Mouse (Mus musculus): ENCODE data around the gene Rce1. TPM values are rescaled to one million over a fixed set of nuclear protein-coding genes. Genes with fewer than 3 reads are reported as not detected.

Rce1 gene
- polyA plus RNA-seq (2011; ENCODE audit: insufficient read depth, insufficient read length, low read depth, missing spikeins): 32.7 and 34.4 TPM in 2 replicates

DNA sequence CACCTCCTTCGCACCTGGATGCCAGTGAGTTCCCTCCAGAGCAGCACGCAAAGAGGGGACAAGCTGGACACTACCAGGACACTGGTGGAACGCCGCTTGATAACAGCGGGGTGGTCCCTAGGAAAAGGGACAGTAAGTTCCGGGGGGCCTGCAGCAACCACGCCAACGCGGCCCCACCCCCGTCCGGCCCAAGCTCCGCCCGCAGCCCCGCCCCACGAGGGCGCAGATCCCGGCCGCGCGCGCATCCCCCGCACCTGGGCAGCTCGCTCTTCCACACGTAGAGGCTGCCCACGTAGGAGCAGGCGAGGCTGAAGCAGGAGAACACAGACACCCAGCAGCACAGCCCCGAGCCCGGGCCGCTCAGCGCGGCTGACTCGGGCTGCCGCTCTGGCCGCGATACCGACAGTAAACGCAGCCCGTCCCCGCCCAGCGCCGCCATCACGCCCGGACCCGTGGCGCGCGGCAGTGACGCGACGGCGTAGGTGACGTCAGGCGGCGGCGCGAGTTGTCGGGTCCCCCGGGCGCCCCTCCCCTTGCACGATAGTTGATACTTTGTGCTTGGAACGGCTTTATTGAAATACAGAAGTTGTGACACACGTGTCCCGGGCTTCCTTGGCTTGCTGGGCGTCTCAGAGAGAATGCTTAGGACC is at the start of gene Rce1:
Gene Rce1, minus strand, starts transcription at position 463 of the 650 bp plus-strand sequence.
- Histone ChIP-seq H3K27ac (ENCODE audit: insufficient read depth, low read length) (peak within 1 kb of the TSS; percentile 40; the same call in 1 of the 2 replicates), H3K9ac (ENCODE audit: low read depth, poor library complexity, severe bottlenecking) (peak within 1 kb of the TSS; percentile 82), H3K36me3 (ENCODE audit: control insufficient read depth, insufficient read depth, low read length, poor library complexity, severe bottlenecking) (peaks cover 8% of the 10 kb centered on the region), H3K4me1 (ENCODE audit: control insufficient read depth, insufficient read depth, low read length) (no peaks in the 10 kb centered on the region), H3K4me3 (ENCODE audit: low read depth, low read length) (peak within 1 kb of the TSS; percentile 95), H3K27me3 (ENCODE audit: control insufficient read depth, insufficient read depth, low read length, poor library complexity, severe bottlenecking) (no peaks in the 10 kb centered on the region), H3K9me3 (replicated peaks; ENCODE audit: control insufficient read depth, insufficient read depth, low read length, poor library complexity, severe bottlenecking) (no peaks in the 10 kb centered on the region)
- TF ChIP-seq POLR2A (IDR thresholded peaks at IDR 0.05; ENCODE audit: insufficient read depth, low read length): no peak

DNA sequence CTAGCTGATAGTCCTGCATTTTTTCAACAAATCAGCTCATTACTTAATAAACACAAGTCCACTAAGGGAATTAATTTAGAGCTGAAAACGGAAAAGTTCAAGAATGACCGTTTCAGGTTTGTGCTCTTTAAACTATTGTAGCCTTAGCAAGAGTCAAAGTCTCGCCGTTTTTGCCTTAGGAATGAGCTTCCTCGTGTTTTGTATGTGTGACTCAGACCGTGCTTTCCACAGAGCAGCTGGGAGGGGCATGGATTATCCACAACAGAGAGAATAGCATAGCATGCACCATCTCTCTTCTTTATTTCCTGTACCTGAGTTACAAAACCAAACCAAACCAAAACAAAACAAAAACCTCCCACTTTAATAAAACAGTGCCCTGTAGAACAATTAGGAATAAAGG is 47.0 kb upstream of the Rce1 start:
- Histone ChIP-seq H3K9me3 (replicated peaks; ENCODE audit: control insufficient read depth, insufficient read depth, low read length, poor library complexity, severe bottlenecking) (no peaks in the 10 kb centered on the region), H3K27ac (ENCODE audit: insufficient read depth, low read length) (no peak overlapping the region), H3K27me3 (ENCODE audit: control insufficient read depth, insufficient read depth, low read length, poor library complexity, severe bottlenecking) (no peaks in the 10 kb centered on the region; the same call in 1 of the 2 replicates), H3K36me3 (ENCODE audit: control insufficient read depth, insufficient read depth, low read length, poor library complexity, severe bottlenecking) (no peaks in the 10 kb centered on the region), H3K4me3 (ENCODE audit: low read depth, low read length) (no peak overlapping the region), H3K4me1 (ENCODE audit: control insufficient read depth, insufficient read depth, low read length) (no peaks in the 10 kb centered on the region), H3K9ac (ENCODE audit: low read depth, poor library complexity, severe bottlenecking) (no peak overlapping the region)
- TF ChIP-seq CTCF (IDR thresholded peaks at IDR 0.05; ENCODE audit: low read depth, low read length) (no peak), EP300 (IDR thresholded peaks at IDR 0.05; ENCODE audit: insufficient read depth, low read depth, low read length) (no peak), POLR2A (IDR thresholded peaks at IDR 0.05; ENCODE audit: insufficient read depth, low read length) (no peak)

- H3K9me3 ChIP-seq (replicated peaks; ENCODE audit: control insufficient read depth, insufficient read depth, low read length, poor library complexity, severe bottlenecking): 0 out of 2 replicates have a peak, but pooled peaks cover 2% of the 10 kb centered on the region
- H3K36me3 ChIP-seq (ENCODE audit: control insufficient read depth, insufficient read depth, low read length, poor library complexity, severe bottlenecking): no peaks in the 10 kb centered on the region
- H3K4me1 ChIP-seq (ENCODE audit: control insufficient read depth, insufficient read depth, low read length): no peaks in the 10 kb centered on the region
- no peak overlapping the region for H3K27ac ChIP-seq (ENCODE audit: insufficient read depth, low read length)
- no peaks in the 10 kb centered on the region for H3K27me3 ChIP-seq (ENCODE audit: control insufficient read depth, insufficient read depth, low read length, poor library complexity, severe bottlenecking)
- TF ChIP-seq CTCF (IDR thresholded peaks at IDR 0.05; ENCODE audit: low read depth, low read length): no peak
- TF ChIP-seq POLR2A (IDR thresholded peaks at IDR 0.05; ENCODE audit: insufficient read depth, low read length): no peak
- no peak for TF ChIP-seq EP300 (IDR thresholded peaks at IDR 0.05; ENCODE audit: insufficient read depth, low read depth, low read length)
- no peak overlapping the region for H3K9ac ChIP-seq (ENCODE audit: low read depth, poor library complexity, severe bottlenecking)
- no peak overlapping the region for H3K4me3 ChIP-seq (ENCODE audit: low read depth, low read length)
Observed at GRCm38 (mm10) chr19:4670776-4671175, 45.3 kb upstream of the Rce1 start.

DNA sequence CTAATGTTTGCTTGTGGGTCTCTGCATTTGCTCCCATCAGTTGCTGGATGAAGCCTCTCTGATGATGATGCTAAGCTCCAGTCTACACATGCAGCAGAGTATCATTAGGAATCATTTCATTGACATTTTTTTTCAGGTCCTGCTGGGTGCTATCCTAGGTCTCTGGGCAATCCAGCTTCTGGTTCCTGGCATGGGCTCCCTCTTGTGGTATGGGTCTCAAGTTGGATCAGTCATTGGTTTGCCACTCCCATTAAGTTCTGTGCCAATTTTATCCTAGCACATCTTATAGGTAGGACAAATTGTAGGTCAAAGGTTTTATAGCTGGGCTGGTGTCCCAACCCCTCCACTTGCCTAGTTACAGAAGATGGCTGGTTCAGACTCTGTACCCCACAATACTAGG is 41.4 kb upstream of the Rce1 start:
- H3K4me3 ChIP-seq (ENCODE audit: low read depth, low read length): no peak overlapping the region
- no peaks in the 10 kb centered on the region for H3K27me3 ChIP-seq (ENCODE audit: control insufficient read depth, insufficient read depth, low read length, poor library complexity, severe bottlenecking)
- no peak overlapping the region for H3K27ac ChIP-seq (ENCODE audit: insufficient read depth, low read length)
- H3K9me3 ChIP-seq (replicated peaks; ENCODE audit: control insufficient read depth, insufficient read depth, low read length, poor library complexity, severe bottlenecking): 0 out of 2 replicates have a peak, but pooled peaks cover 2% of the 10 kb centered on the region
- H3K9ac ChIP-seq (ENCODE audit: low read depth, poor library complexity, severe bottlenecking): no peak overlapping the region
- H3K36me3 ChIP-seq (ENCODE audit: control insufficient read depth, insufficient read depth, low read length, poor library complexity, severe bottlenecking): no peaks in the 10 kb centered on the region
- H3K4me1 ChIP-seq (ENCODE audit: control insufficient read depth, insufficient read depth, low read length): no peaks in the 10 kb centered on the region
- no peak for TF ChIP-seq EP300 (IDR thresholded peaks at IDR 0.05; ENCODE audit: insufficient read depth, low read depth, low read length)
- no peak for TF ChIP-seq CTCF (IDR thresholded peaks at IDR 0.05; ENCODE audit: low read depth, low read length)
- no peak for TF ChIP-seq POLR2A (IDR thresholded peaks at IDR 0.05; ENCODE audit: insufficient read depth, low read length)

- TF ChIP-seq POLR2A (IDR thresholded peaks at IDR 0.05; ENCODE audit: insufficient read depth, low read length): no peak
- no peak for TF ChIP-seq CTCF (IDR thresholded peaks at IDR 0.05; ENCODE audit: low read depth, low read length)
- TF ChIP-seq EP300 (IDR thresholded peaks at IDR 0.05; ENCODE audit: insufficient read depth, low read depth, low read length): no peak
- Histone ChIP-seq H3K27ac (ENCODE audit: insufficient read depth, low read length) (no peak overlapping the region), H3K4me1 (ENCODE audit: control insufficient read depth, insufficient read depth, low read length) (no peaks in the 10 kb centered on the region), H3K9ac (ENCODE audit: low read depth, poor library complexity, severe bottlenecking) (no peak overlapping the region), H3K4me3 (ENCODE audit: low read depth, low read length) (no peak overlapping the region), H3K36me3 (ENCODE audit: control insufficient read depth, insufficient read depth, low read length, poor library complexity, severe bottlenecking) (no peaks in the 10 kb centered on the region), H3K9me3 (replicated peaks; ENCODE audit: control insufficient read depth, insufficient read depth, low read length, poor library complexity, severe bottlenecking) (no peaks in the 10 kb centered on the region), H3K27me3 (ENCODE audit: control insufficient read depth, insufficient read depth, low read length, poor library complexity, severe bottlenecking) (no peaks in the 10 kb centered on the region)
Observed at GRCm38 (mm10) chr19:4658156-4658555, 32.7 kb upstream of the Rce1 start.

DNA sequence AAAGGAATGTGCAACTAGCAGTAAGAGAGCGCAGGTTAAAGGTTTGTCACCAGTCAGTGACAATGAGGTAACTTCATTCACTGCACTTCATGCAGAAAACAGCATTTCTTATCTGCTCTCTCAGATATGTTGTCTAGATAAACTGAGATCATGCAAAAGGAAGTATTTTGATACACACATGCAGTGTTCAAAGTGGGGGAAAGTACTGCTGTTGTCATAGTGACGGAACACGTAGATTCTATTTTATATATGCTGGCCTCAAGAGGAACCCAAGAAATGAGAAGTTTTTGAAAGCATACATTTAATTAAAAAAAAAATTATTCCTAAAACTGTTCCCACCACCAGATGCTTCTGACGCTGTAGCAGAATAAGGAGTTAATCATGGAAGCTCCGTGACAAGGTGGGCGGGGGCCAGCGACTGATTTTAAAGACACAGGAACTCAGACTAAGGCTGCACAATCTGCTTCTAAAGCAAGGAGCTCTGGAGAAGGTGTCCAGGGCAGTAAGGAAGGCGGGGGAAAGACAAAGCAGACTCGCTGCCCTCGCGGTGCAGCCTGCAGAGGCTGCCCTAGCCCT is 21.6 kb upstream of the Rce1 start:
- no peaks in the 10 kb centered on the region for H3K27me3 ChIP-seq (ENCODE audit: control insufficient read depth, insufficient read depth, low read length, poor library complexity, severe bottlenecking)
- no peak overlapping the region for H3K4me3 ChIP-seq (ENCODE audit: low read depth, low read length)
- H3K4me1 ChIP-seq (ENCODE audit: control insufficient read depth, insufficient read depth, low read length): no peaks in the 10 kb centered on the region
- no peaks in the 10 kb centered on the region for H3K36me3 ChIP-seq (ENCODE audit: control insufficient read depth, insufficient read depth, low read length, poor library complexity, severe bottlenecking)
- H3K9me3 ChIP-seq (replicated peaks; ENCODE audit: control insufficient read depth, insufficient read depth, low read length, poor library complexity, severe bottlenecking): no peaks in the 10 kb centered on the region
- no peak overlapping the region for H3K27ac ChIP-seq (ENCODE audit: insufficient read depth, low read length)
- no peak overlapping the region for H3K9ac ChIP-seq (ENCODE audit: low read depth, poor library complexity, severe bottlenecking)
- no peak for TF ChIP-seq EP300 (IDR thresholded peaks at IDR 0.05; ENCODE audit: insufficient read depth, low read depth, low read length)
- TF ChIP-seq POLR2A (IDR thresholded peaks at IDR 0.05; ENCODE audit: insufficient read depth, low read length): no peak
- TF ChIP-seq CTCF (IDR thresholded peaks at IDR 0.05; ENCODE audit: low read depth, low read length): no peak
